Mouse (Mus musculus): ENCODE results near the gene Tet1. TPM values are rescaled to one million over a fixed set of nuclear protein-coding genes. Genes with fewer than 3 reads are reported as not detected.

Tet1 gene
- polyA plus RNA-seq, 1 experiment, result 231 TPM

GRCm38 (mm10) chr10:62854581-62854980, 54.2 kb downstream of the Tet1 start:
- no peaks in the 10 kb centered on the region for H3K27me3 ChIP-seq (ENCODE audit: control insufficient read depth, insufficient read depth, low read length, poor library complexity, severe bottlenecking)
- no peaks in the 10 kb centered on the region for H3K9me3 ChIP-seq (replicated peaks; ENCODE audit: control insufficient read depth, insufficient read depth, low read length, poor library complexity, severe bottlenecking)
- H3K9ac ChIP-seq (ENCODE audit: low read depth, poor library complexity, severe bottlenecking), result no peak overlapping the region
- H3K4me3 ChIP-seq (ENCODE audit: low read depth, low read length), result no peak overlapping the region
- no peak for TF ChIP-seq POLR2A (IDR thresholded peaks at IDR 0.05; ENCODE audit: insufficient read depth, low read length)
- TF ChIP-seq CTCF (IDR thresholded peaks at IDR 0.05; ENCODE audit: low read depth, low read length), result no peak
- no peak for TF ChIP-seq EP300 (IDR thresholded peaks at IDR 0.05; ENCODE audit: insufficient read depth, low read depth, low read length)
- peak overlapping the region; percentile 29 for H3K27ac ChIP-seq (ENCODE audit: insufficient read depth, low read length)
- H3K4me1 ChIP-seq (ENCODE audit: control insufficient read depth, insufficient read depth, low read length), result peaks cover 6% of the 10 kb centered on the region
- peaks cover 31% of the 10 kb centered on the region for H3K36me3 ChIP-seq (ENCODE audit: control insufficient read depth, insufficient read depth, low read length, poor library complexity, severe bottlenecking)

DNA sequence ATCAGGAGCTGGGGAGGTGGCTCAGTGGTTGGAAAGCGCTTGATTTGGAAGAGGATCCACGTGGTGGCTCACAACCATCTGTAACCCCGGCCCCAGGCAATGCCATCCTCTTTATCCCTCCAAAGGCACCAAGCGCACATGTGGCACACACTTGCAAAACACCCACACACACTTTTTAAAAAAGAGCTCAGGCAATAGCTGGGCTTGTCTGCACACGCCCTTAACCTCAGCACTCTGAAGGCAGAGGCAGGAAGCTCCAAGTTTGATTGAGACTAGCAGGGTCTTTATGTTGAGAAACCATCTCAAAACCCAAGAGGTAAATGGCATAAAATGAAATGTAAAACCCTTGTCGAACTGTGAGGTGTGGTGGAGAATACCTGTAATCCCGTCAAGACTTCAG, 57.2 kb downstream of the Tet1 start:
- H3K9ac ChIP-seq (ENCODE audit: low read depth, poor library complexity, severe bottlenecking), result peak overlapping the region; percentile 33; the same call in 1 of the 2 replicates

DNA sequence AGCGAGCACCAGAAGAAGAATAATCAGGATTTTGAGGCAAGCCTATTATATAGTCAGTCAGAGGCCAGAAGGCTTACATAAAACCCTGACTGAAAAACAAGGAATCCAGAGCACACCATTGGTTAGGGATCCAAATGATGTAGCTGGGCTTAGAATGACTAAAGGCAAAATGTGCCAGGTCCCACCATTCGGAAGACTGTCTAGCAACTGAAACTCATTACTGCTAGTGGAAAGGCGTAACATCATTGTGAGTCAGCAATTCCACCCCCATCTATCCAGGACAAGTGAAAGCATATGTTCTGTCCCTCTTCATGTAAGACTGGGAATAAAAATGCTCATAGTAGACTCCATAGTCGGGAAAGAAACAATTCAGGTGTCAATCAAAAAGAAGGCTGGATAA, 57.8 kb downstream of the Tet1 start:
- no peak overlapping the region for H3K4me3 ChIP-seq (ENCODE audit: low read depth, low read length)
- H3K9ac ChIP-seq (ENCODE audit: low read depth, poor library complexity, severe bottlenecking), result peak overlapping the region; percentile 33
- TF ChIP-seq EP300 (IDR thresholded peaks at IDR 0.05; ENCODE audit: insufficient read depth, low read depth, low read length), result no peak
- TF ChIP-seq POLR2A (IDR thresholded peaks at IDR 0.05; ENCODE audit: insufficient read depth, low read length), result no peak
- no peak for TF ChIP-seq CTCF (IDR thresholded peaks at IDR 0.05; ENCODE audit: low read depth, low read length)
- H3K36me3 ChIP-seq (ENCODE audit: control insufficient read depth, insufficient read depth, low read length, poor library complexity, severe bottlenecking), result peaks cover 25% of the 10 kb centered on the region
- H3K27ac ChIP-seq (ENCODE audit: insufficient read depth, low read length), result peak overlapping the region; percentile 89
- no peaks in the 10 kb centered on the region for H3K27me3 ChIP-seq (ENCODE audit: control insufficient read depth, insufficient read depth, low read length, poor library complexity, severe bottlenecking)
- H3K4me1 ChIP-seq (ENCODE audit: control insufficient read depth, insufficient read depth, low read length), result peaks cover 7% of the 10 kb centered on the region
- H3K9me3 ChIP-seq (replicated peaks; ENCODE audit: control insufficient read depth, insufficient read depth, low read length, poor library complexity, severe bottlenecking), result no peaks in the 10 kb centered on the region

More for the DNA sequence above, 57.2 kb downstream of the Tet1 start:
- Histone ChIP-seq H3K27ac (ENCODE audit: insufficient read depth, low read length) (peak overlapping the region; percentile 89), H3K36me3 (ENCODE audit: control insufficient read depth, insufficient read depth, low read length, poor library complexity, severe bottlenecking) (peaks cover 25% of the 10 kb centered on the region), H3K27me3 (ENCODE audit: control insufficient read depth, insufficient read depth, low read length, poor library complexity, severe bottlenecking) (no peaks in the 10 kb centered on the region), H3K4me1 (ENCODE audit: control insufficient read depth, insufficient read depth, low read length) (peaks cover 4% of the 10 kb centered on the region), H3K4me3 (ENCODE audit: low read depth, low read length) (no peak overlapping the region), H3K9me3 (replicated peaks; ENCODE audit: control insufficient read depth, insufficient read depth, low read length, poor library complexity, severe bottlenecking) (no peaks in the 10 kb centered on the region)
- TF ChIP-seq EP300 (IDR thresholded peaks at IDR 0.05; ENCODE audit: insufficient read depth, low read depth, low read length) (no peak), POLR2A (IDR thresholded peaks at IDR 0.05; ENCODE audit: insufficient read depth, low read length) (no peak), CTCF (IDR thresholded peaks at IDR 0.05; ENCODE audit: low read depth, low read length) (no peak)

DNA sequence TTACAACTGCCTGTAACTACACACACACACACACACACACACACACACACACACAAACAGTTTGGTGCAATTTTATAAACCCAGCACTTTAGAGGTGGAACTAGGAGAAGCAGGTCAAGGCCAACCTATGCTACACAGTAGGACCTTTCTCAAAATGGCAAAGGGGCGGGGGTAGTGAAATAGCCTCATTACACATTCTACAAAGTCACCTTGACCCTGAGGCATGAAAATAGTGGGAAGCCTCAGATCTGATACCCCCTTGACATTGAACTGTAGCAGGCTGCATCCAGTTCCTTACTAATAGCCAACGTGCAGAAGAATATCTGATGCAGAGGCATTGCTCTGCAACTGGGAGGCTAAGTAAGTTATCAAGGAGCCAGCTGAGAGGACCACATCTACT, 60.0 kb downstream of the Tet1 start:
- H3K4me3 ChIP-seq (ENCODE audit: low read depth, low read length), result no peak overlapping the region
- peak overlapping the region; percentile 10; the same call in 1 of the 2 replicates for H3K27ac ChIP-seq (ENCODE audit: insufficient read depth, low read length)
- H3K4me1 ChIP-seq (ENCODE audit: control insufficient read depth, insufficient read depth, low read length), result peaks cover 9% of the 10 kb centered on the region
- H3K9me3 ChIP-seq (replicated peaks; ENCODE audit: control insufficient read depth, insufficient read depth, low read length, poor library complexity, severe bottlenecking), result no peaks in the 10 kb centered on the region
- TF ChIP-seq EP300 (IDR thresholded peaks at IDR 0.05; ENCODE audit: insufficient read depth, low read depth, low read length), result no peak
- TF ChIP-seq CTCF (IDR thresholded peaks at IDR 0.05; ENCODE audit: low read depth, low read length), result no peak
- TF ChIP-seq POLR2A (IDR thresholded peaks at IDR 0.05; ENCODE audit: insufficient read depth, low read length), result no peak
- H3K27me3 ChIP-seq (ENCODE audit: control insufficient read depth, insufficient read depth, low read length, poor library complexity, severe bottlenecking), result no peaks in the 10 kb centered on the region
- peaks cover 26% of the 10 kb centered on the region for H3K36me3 ChIP-seq (ENCODE audit: control insufficient read depth, insufficient read depth, low read length, poor library complexity, severe bottlenecking)
- H3K9ac ChIP-seq (ENCODE audit: low read depth, poor library complexity, severe bottlenecking), result no peak overlapping the region

DNA sequence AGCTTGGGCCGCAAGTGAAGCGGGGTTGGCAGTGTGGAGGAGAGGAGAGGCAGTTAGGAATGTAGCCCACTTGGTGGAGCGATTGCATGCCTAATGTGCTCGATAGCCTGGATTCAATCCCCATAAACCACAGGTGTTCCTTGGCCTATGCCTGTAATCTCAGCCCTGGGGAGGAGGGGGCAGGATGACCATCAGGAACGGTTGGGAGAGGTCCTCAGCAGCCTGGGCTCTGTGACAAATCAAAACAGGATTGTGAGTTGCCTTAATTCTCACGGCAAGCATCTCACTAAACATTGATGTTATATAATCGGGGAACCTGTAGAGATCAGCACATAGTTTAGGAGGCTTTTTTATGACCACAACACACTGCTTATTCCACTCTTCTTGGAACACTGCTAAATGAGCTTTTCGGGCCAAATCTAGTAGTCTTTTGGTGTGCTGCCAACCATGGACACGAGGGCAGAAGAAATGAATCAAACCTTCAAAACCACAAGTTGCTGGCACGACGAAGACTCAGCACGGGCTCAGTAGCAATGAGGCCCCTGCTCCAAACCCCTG, 61.6 kb downstream of the Tet1 start:
- peaks cover 7% of the 10 kb centered on the region for H3K4me1 ChIP-seq (ENCODE audit: control insufficient read depth, insufficient read depth, low read length)
- no peak overlapping the region for H3K4me3 ChIP-seq (ENCODE audit: low read depth, low read length)
- no peaks in the 10 kb centered on the region for H3K9me3 ChIP-seq (replicated peaks; ENCODE audit: control insufficient read depth, insufficient read depth, low read length, poor library complexity, severe bottlenecking)
- no peaks in the 10 kb centered on the region for H3K27me3 ChIP-seq (ENCODE audit: control insufficient read depth, insufficient read depth, low read length, poor library complexity, severe bottlenecking)
- peaks cover 36% of the 10 kb centered on the region for H3K36me3 ChIP-seq (ENCODE audit: control insufficient read depth, insufficient read depth, low read length, poor library complexity, severe bottlenecking)
- TF ChIP-seq CTCF (IDR thresholded peaks at IDR 0.05; ENCODE audit: low read depth, low read length) (no peak), POLR2A (IDR thresholded peaks at IDR 0.05; ENCODE audit: insufficient read depth, low read length) (no peak), EP300 (IDR thresholded peaks at IDR 0.05; ENCODE audit: insufficient read depth, low read depth, low read length) (no peak)
- H3K9ac ChIP-seq (ENCODE audit: low read depth, poor library complexity, severe bottlenecking), result no peak overlapping the region
- no peak overlapping the region for H3K27ac ChIP-seq (ENCODE audit: insufficient read depth, low read length)

DNA sequence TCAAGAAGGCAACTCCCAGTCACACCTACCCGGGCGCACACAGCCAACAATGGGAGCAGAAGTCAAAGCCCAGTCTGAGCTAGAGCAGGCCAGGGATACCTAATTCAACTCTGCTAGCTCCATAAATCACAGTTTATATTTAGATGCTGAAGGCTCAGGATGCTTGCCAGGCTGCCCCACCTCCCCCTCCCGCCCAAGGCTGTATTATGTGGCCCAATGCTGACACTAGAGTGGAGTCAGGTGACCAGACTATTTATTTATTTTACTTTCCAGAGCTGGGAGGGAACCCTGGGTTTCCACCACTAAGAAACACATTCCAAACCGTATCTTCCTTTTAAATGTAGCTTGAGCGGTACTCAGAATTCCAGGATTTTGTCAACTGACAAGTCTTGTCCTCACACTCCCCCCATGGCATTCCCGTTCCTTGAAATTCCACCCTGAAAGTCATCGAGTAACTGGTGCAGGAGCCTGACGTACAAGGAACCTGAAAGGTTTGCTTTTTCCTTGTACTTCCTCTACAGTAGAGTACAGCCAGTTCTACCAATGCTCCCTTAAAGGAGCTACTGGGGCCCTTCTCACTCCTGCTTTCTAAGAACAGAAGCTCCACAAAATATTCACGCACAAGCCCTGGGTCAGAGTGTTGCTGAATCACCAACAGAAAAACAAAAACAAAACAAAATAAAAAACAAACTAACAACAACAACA, 64.9 kb downstream of the Tet1 start:
- no peak overlapping the region for H3K4me3 ChIP-seq (ENCODE audit: low read depth, low read length)
- peaks cover 50% of the 10 kb centered on the region for H3K36me3 ChIP-seq (ENCODE audit: control insufficient read depth, insufficient read depth, low read length, poor library complexity, severe bottlenecking)
- no peaks in the 10 kb centered on the region for H3K27me3 ChIP-seq (ENCODE audit: control insufficient read depth, insufficient read depth, low read length, poor library complexity, severe bottlenecking)
- H3K9ac ChIP-seq (ENCODE audit: low read depth, poor library complexity, severe bottlenecking), result no peak overlapping the region
- peak overlapping the region; percentile 48 for H3K27ac ChIP-seq (ENCODE audit: insufficient read depth, low read length)
- TF ChIP-seq POLR2A (IDR thresholded peaks at IDR 0.05; ENCODE audit: insufficient read depth, low read length), result no peak
- no peak for TF ChIP-seq EP300 (IDR thresholded peaks at IDR 0.05; ENCODE audit: insufficient read depth, low read depth, low read length)
- no peak for TF ChIP-seq CTCF (IDR thresholded peaks at IDR 0.05; ENCODE audit: low read depth, low read length)
- no peaks in the 10 kb centered on the region for H3K9me3 ChIP-seq (replicated peaks; ENCODE audit: control insufficient read depth, insufficient read depth, low read length, poor library complexity, severe bottlenecking)
- peaks cover 7% of the 10 kb centered on the region for H3K4me1 ChIP-seq (ENCODE audit: control insufficient read depth, insufficient read depth, low read length)

Measured in ES-Bruce4 (cell line).